Mouse (Mus musculus) stomach, embryonic 14.5 days (tissue): ENCODE measurements at regions not wholly inside any gene's neighbourhood (a gene's known extent, or its start where the extent isn't known, plus 50 kb on each side); places are given as distances from the start of the nearest gene placed in this dataset.

ENCODE experiments used
- ATAC-seq: fragments of 200-750 bp; cut with Nextera tagmentation; 2 replicates; pipeline ENCODE4 v1.8.0; 2017; ENCODE audit warnings: low read depth, moderate TSS enrichment; ENCODE audit not compliant: insufficient number of reproducible peaks, insufficient read depth, low FRiP score
- H3K27ac ChIP-seq: fragments of 300-500 bp; sonication (generic); 2 replicates; pipeline ENCODE4 v1.5.1; 2014; ENCODE audit warnings: mild to moderate bottlenecking, low read length, moderate library complexity, mixed read lengths
- H3K27me3 ChIP-seq: fragments of 300-500 bp; sonication (generic); 2 replicates; pipeline ENCODE4 v1.6.1; 2014; ENCODE audit warnings: low read length, control low read depth, mixed read lengths; ENCODE audit not compliant: control insufficient read depth, insufficient read depth
- H3K36me3 ChIP-seq: fragments of 300-500 bp; sonication (generic); 2 replicates; pipeline ENCODE4 v1.6.1; 2014; ENCODE audit warnings: mild to moderate bottlenecking, control low read depth, low read length, moderate library complexity, mixed read lengths; ENCODE audit not compliant: control insufficient read depth, insufficient read depth
- H3K4me1 ChIP-seq: fragments of 300-500 bp; sonication (generic); 2 replicates; pipeline ENCODE4 v1.6.1; 2014; ENCODE audit warnings: low read length, control low read depth, mixed read lengths; ENCODE audit not compliant: control insufficient read depth, insufficient read depth
- H3K4me2 ChIP-seq: fragments of 300-500 bp; sonication (generic); replicated peaks from 2 replicates; pipeline ENCODE4 v1.6.1; 2014; ENCODE audit warnings: low read depth, low read length, control low read depth
- H3K4me3 ChIP-seq: fragments of 300-500 bp; sonication (generic); 2 replicates; pipeline ENCODE4 v1.5.1; 2014; ENCODE audit warnings: low read depth, low read length, control low read depth
- H3K9ac ChIP-seq: fragments of 300-500 bp; sonication (generic); replicated peaks from 2 replicates; pipeline ENCODE4 v1.6.1; 2014; ENCODE audit warnings: low read depth, mild to moderate bottlenecking, control low read depth, low read length, moderate library complexity, mixed read lengths
- H3K9me3 ChIP-seq: fragments of 300-500 bp; sonication (generic); 2 replicates; pipeline ENCODE4 v1.6.1; 2016; ENCODE audit warnings: low read depth, low read length, control low read depth; ENCODE audit not compliant: control insufficient read depth
- WGBS: fragments of 180-500 bp; shearing (Covaris S2); extraction: QIAGEN DNeasy Blood & Tissue Kit; methylation state at CpG from one replicate; pipeline ENCODE4 v1.1.7; 2014; 5-methylcytosine and 5-hydroxymethylcytosine counted together

DNA sequence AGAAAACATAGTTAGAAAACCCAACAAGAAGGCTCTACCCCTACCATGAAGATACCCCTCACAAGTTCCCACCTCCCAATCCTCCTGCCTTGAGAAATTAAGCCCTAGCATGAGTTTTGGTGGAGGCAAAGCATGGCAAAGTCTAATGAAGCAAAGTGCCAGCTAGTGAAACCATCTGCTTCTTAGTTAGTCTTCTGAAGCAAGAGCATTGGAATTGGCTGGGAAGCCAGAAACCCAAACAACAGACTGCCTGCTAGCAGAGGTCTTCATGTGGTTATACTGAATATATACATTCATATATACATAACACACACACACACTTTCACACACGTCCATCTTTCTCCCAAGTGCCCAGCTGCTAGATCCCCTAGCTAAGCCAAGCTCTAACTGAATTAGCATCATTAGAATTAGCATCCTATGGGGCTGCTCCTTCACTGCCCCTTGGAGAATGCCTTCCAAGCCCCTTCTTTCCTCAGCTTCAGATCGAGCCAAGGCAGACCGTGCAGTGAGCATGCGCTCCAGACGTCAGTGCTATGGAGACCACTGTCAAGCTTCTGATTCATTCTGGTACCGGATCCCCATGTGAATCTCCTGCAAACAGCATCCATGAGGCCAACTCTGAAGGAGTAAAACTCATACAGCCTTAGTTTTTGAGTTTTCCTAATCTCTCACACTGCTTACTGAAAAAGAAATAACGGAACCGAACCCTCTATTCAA lies 252.2 kb downstream of the Map2k4 start:
- WGBS, result 85% methylated on average over 8 of the region's 8 CpGs
- no peaks in the 10 kb centered on the region for H3K27me3 ChIP-seq
- no peaks in the 10 kb centered on the region for H3K9me3 ChIP-seq
- no peak overlapping the region for H3K4me2 ChIP-seq
- ATAC-seq, result no peak
- peaks cover 11% of the 10 kb centered on the region; the same call in 1 of the 2 replicates for H3K4me1 ChIP-seq
- H3K36me3 ChIP-seq, result no peaks in the 10 kb centered on the region
- no peak overlapping the region for H3K27ac ChIP-seq
- H3K4me3 ChIP-seq, result no peak overlapping the region
- H3K9ac ChIP-seq, result no peak overlapping the region

DNA sequence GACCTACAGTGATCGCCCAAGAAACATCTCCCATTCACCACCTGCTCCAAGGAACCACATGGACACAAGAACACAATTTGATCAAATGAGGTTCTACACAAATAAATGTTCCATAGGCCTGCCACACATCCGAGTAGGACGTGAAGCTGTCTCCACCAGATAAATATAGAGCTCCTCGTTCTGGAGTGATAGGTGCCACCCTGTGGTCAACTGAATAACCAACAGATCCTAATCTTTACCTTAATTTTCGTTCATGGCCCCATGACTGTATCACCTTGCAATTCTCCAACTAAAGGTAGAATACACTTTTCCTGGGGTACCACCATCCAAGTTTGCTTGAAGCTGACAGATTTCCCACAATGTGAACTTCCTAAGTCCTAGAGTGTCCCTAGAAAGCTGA lies 257.4 kb downstream of the Map2k4 start:
- H3K27ac ChIP-seq, result no peak overlapping the region
- no peaks in the 10 kb centered on the region for H3K36me3 ChIP-seq
- no peaks in the 10 kb centered on the region for H3K27me3 ChIP-seq
- H3K9ac ChIP-seq, result no peak overlapping the region
- no peaks in the 10 kb centered on the region for H3K9me3 ChIP-seq
- H3K4me2 ChIP-seq, result no peak overlapping the region
- H3K4me1 ChIP-seq, result no peaks in the 10 kb centered on the region
- H3K4me3 ChIP-seq, result no peak overlapping the region
- 75% methylated on average over 5 of the region's 5 CpGs for WGBS
- ATAC-seq, result no peak

DNA sequence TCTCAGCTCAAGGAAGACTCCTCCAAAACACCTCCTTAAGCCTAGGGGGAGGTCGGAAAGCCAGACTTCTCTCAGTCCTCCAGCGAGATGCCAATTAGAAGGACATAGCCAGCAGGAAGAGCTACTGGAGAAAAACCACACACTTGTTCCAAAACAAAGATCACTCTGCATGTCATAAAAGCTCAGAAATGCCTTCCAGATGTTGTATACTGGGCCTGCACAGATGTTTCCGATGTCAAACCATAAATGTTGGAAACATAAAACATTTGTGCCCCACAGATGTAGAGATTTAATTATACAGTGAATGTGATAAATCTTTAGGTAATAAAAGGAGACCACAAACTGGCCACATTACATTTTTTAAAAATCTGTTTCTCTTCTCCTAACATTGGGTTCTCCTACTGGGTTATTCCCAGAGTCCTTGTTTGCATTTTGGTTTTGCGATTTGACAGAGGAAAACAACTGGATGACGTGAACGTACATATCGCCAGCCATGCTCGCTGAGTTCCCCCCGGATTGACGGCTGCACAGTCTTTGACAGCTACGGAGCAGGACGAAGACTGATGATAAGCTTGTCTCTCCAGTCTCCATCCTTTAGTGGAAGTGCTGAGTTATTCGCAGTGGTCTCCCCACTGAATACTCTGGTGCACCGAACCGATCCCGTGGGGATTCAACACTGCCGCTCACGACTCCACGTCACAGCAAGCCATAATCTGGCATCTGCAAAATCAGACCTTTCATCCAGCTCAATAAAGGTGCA lies 235.5 kb upstream of the Myocd start:
- no peaks in the 10 kb centered on the region for H3K36me3 ChIP-seq
- no peaks in the 10 kb centered on the region for H3K9me3 ChIP-seq
- no peak overlapping the region for H3K4me2 ChIP-seq
- H3K27me3 ChIP-seq, result no peaks in the 10 kb centered on the region
- no peak for ATAC-seq
- no peaks in the 10 kb centered on the region for H3K4me1 ChIP-seq
- no peak overlapping the region for H3K27ac ChIP-seq
- WGBS, result 82% methylated on average over 19 of the region's 19 CpGs
- no peak overlapping the region for H3K9ac ChIP-seq
- H3K4me3 ChIP-seq, result no peak overlapping the region

DNA sequence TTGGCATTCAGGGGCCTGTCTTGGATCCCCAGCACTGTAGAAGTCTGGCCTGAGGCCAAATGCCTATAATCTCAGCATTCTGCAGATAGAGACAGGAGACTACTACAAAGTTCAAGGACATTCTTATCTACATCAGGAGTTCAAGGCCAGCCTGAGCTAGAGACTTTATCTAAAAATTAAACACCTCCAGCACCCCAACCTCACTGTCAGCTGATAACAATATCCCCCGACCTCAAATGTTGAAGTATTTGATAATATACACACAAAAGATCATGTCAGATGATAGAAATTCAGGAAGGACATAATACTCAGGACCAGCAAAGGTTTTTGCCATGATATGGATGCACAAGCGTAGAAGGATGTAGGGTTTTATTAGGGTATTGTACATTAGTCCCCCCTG lies 228.2 kb upstream of the Myocd start:
- H3K4me2 ChIP-seq, result no peak overlapping the region
- H3K9ac ChIP-seq, result no peak overlapping the region
- H3K9me3 ChIP-seq, result no peaks in the 10 kb centered on the region
- no peak overlapping the region for H3K4me3 ChIP-seq
- H3K4me1 ChIP-seq, result peaks cover 4% of the 10 kb centered on the region; the same call in 1 of the 2 replicates
- WGBS, result 71% methylated on average over 2 of the region's 2 CpGs
- H3K27ac ChIP-seq, result no peak overlapping the region
- no peaks in the 10 kb centered on the region for H3K36me3 ChIP-seq
- ATAC-seq, result no peak
- no peaks in the 10 kb centered on the region for H3K27me3 ChIP-seq

DNA sequence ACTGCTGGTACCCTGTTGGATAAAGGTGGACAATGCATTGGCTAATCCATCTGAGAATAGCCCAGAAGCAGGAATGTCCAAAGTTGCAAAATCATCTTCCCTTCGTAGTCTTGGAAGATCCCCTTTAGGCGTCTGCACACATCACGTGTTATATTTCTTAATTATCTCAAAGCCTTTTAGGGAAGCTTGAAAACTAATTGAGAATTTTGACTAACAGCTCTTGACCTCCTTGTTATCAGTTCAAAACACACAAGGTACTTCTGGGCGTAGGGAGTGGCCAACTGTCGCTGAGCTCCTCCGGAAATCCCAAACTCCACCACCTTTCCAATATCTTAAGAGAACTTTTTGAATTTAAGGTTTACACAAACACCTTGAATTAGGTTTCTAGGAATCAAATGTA lies 227.6 kb upstream of the Myocd start:
- H3K4me2 ChIP-seq, result no peak overlapping the region
- H3K27ac ChIP-seq, result no peak overlapping the region
- H3K9me3 ChIP-seq, result no peaks in the 10 kb centered on the region
- H3K4me1 ChIP-seq, result peaks cover 4% of the 10 kb centered on the region; the same call in 1 of the 2 replicates
- H3K27me3 ChIP-seq, result no peaks in the 10 kb centered on the region
- H3K4me3 ChIP-seq, result no peak overlapping the region
- 92% methylated on average over 6 of the region's 6 CpGs for WGBS
- ATAC-seq, result no peak
- no peaks in the 10 kb centered on the region for H3K36me3 ChIP-seq
- no peak overlapping the region for H3K9ac ChIP-seq

DNA sequence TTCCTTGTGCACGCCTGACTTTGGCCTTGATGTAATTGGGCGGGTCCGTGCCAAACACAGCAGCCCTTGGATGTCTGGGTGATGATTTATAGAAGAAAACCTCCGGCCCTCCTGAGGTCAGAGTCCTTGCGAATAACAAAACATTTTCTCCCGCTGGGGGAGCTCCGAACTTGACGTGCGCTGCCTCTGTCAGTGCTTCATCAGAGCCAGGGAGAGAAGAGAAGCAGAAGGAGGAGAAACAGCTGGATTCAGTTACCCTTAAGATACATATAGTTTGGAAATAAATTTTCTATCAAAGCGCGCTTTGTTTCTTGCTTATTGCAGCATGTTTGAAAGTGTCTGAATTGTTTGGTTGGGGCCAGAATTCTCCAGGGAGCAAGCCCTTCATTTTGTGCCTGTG lies 225.2 kb upstream of the Myocd start:
- no peak overlapping the region for H3K4me3 ChIP-seq
- H3K4me1 ChIP-seq, result peaks cover 4% of the 10 kb centered on the region; the same call in 1 of the 2 replicates
- H3K9me3 ChIP-seq, result no peaks in the 10 kb centered on the region
- ATAC-seq, result no peak
- no peak overlapping the region for H3K9ac ChIP-seq
- no peaks in the 10 kb centered on the region for H3K36me3 ChIP-seq
- 10% methylated on average over 11 of the region's 11 CpGs for WGBS
- no peak overlapping the region for H3K4me2 ChIP-seq
- no peaks in the 10 kb centered on the region for H3K27me3 ChIP-seq
- no peak overlapping the region for H3K27ac ChIP-seq

DNA sequence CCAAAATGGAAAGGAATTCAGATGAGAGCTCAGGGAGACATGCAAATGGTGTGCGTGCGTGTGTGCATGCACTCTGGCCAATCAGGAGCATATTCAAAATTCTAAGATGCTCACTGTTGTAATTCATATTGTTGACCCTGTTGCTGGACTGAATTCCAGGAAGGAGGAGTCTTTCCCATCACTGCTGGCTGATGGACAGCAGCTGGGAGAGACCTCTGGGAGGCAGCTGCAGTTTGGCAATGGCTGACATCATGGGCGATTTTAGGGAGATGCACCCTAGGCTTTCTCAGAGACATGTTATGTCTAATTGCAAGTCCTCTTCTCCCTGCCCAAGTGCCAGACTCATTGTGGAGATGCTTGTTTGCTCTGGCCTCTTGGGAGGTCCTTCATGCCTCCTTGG lies 220.6 kb upstream of the Myocd start:
- Histone ChIP-seq H3K4me2 (no peak overlapping the region), H3K27me3 (no peaks in the 10 kb centered on the region), H3K4me1 (peaks cover 2% of the 10 kb centered on the region; the same call in 1 of the 2 replicates), H3K4me3 (no peak overlapping the region), H3K27ac (no peak overlapping the region), H3K9me3 (no peaks in the 10 kb centered on the region), H3K9ac (no peak overlapping the region), H3K36me3 (no peaks in the 10 kb centered on the region)
- no peak for ATAC-seq
- WGBS, result 91% methylated on average over 3 of the region's 3 CpGs

DNA sequence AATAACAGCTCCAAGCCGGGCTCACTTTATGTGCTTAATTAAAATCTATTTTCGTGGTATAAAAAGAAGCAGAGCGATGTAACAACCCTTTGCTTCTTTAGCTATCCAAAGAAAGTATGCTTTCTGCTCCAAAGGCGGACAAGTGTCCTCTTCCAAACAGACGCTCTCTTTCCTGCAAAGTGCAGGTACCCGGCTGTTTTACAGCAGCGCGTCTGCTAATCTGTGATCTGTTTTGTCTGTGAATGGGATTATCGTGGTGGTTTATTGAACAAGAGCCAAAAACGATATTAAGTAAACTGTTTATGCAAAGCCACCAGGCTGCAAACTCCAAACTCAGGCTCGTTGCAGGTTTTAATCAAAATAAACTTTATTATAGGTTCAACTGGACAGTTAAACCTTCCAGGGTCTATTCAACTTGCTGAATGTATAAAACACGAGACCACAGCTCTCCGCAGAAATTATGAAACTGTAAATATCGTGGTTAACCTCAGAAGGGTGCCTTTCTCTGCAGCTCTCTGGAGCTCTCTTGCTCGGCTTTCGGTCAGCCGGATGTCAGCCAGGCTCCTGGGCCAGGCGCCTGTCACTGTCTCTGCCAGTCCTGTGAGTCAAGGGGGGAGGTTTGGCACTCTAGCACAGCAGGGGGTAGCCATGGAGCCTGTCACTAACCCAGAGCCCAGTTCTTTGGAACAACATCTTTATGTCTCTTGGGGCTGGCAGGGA lies 206.2 kb upstream of the Myocd start:
- Histone ChIP-seq H3K9ac (no peak overlapping the region), H3K27me3 (no peaks in the 10 kb centered on the region), H3K27ac (peak overlapping the region; percentile 84; the same call in 1 of the 2 replicates), H3K9me3 (no peaks in the 10 kb centered on the region), H3K4me3 (no peak overlapping the region), H3K36me3 (no peaks in the 10 kb centered on the region), H3K4me1 (peaks cover 17% of the 10 kb centered on the region), H3K4me2 (0 out of 2 replicates have a peak overlapping the region, but pooled peaks have one; percentile 5)
- no peak for ATAC-seq
- WGBS, result 39% methylated on average over 18 of the region's 18 CpGs
